Mouse (Mus musculus) left cerebral cortex, postnatal 36 days (tissue): ENCODE results near the gene Zic2. TPM values are rescaled to one million over a fixed set of nuclear protein-coding genes. Genes with fewer than 3 reads are reported as not detected.
"Not testable (repeated sequence)": the region's sequence is repeated elsewhere in the genome, so short reads cannot be mapped to it uniquely, and the experiment has no call there.

Source experiments
- DNase-seq, 2 experiments: peaks; one replicate each; pipeline ENCODE4 v3.0.0; 2021 to 2022; ENCODE audit warnings: low spot score in 2 of 2, mixed read lengths in 1 of 2
- intact Hi-C: fragments of 180-260 bp; cut with DNase I; formaldehyde crosslinking; loops from one replicate; pipeline ENCODE4 v1.15.1; 2025
- total RNA-seq, 2 experiments: library from RNA; stranded (reverse); gene quantifications; 2 replicates each; pipeline ENCODE4 v1.2.3; 2021

Zic2 gene
- total RNA-seq, 2 experiments from 2014 or later, result 12.7 to 19.1 TPM

GRCm38 (mm10) chr14:122459776-122460175 lies 15.5 kb upstream of the Zic2 start:
- intact Hi-C loops, result no loop called here
- no peak for DNase-seq

GRCm38 (mm10) chr14:122460226-122460625 lies 15.0 kb upstream of the Zic2 start:
- intact Hi-C loops, result no loop called here
- no peak for DNase-seq

GRCm38 (mm10) chr14:122461500-122461899 lies 13.7 kb upstream of the Zic2 start:
- DNase-seq, result no peak
- intact Hi-C loops, result no loop called here

DNA sequence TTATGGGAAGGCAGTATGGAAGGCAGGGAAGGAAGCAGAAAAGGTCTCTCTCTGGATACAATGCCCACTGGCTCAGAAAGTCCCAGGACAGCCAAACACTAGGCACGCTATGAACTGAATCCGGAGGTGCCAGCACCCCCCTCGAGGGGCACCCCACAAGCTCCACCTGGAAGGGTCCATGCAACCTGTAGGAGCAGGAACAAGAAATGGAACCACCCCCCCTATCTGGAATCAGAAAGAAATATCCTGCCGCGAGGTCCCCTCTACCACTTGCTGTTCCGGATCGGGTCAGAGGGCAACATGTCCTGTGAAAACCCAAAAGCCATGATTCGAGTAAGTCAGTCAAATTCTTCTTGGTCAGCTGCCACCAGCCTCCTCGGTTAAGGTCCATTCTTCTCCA lies 13.3 kb upstream of the Zic2 start:
- intact Hi-C loops, result no loop called here
- DNase-seq, result no peak

- intact Hi-C loops, result no loop called here
- no peak for DNase-seq
These were observed 12.6 kb upstream of the Zic2 start for GRCm38 (mm10) chr14:122462689-122463079.

DNA sequence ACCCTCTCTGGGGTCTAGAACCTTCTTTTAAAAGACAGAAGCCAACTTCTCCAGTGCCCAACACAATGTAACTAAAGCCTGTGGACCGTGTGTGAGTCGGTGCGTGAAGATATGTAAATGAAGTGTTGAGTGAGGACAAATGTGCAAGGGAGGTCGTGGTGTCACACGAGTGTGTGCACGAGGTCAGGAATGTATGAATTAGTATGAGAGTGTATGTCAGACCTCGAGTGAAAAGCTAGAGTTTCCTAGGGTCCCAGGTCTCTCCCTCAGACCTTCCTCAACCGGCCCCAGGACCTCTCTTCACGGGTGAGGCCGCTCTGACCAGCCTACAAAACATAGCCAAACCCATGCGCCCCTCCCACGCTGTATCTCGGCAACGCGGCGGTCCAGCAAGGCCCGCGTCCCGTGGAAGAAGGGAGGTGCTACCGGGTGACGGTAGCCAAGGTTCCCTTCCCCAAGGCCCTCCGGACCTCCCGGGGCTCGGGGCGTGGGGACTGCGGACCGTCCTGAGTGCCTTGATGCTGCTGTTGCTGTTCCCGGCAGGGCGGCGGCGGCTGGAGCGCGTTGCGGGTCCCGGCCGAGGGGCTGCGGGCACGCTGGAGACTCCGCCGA lies 12.0 kb upstream of the Zic2 start:
- intact Hi-C loops, result no loop called here
- DNase-seq, result no peak

DNA sequence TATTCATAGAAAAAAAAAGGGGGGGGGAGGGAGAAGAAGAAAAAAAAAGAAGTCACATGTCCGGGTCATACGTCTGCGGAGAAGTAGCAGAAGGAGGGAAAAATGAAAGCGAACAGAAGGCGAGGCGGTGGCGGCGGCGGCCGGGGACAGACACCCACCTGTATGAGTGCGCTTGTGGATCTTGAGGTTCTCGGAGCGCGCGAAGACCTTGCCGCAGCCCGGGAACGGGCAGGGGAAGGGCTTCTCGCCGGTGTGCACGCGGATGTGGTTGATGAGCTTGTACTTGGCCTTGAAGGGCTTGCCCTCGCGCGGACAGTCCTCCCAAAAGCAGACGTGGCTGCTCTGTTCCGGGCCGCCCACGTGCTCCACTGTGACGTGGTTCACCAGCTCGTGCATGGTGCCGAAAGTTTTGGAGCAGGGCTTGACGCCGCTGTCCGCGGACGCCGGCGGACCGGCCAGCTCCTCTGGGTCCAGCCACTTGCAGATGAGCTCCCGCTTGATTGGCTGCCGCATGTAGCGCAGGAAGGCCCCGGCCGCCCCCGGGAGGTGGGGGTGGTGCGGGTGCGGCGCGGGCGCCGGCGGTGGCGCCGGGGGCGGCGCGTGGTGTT lies 11.4 kb upstream of the Zic2 start:
- intact Hi-C loops, DNase-seq: not testable (repeated sequence)

DNA sequence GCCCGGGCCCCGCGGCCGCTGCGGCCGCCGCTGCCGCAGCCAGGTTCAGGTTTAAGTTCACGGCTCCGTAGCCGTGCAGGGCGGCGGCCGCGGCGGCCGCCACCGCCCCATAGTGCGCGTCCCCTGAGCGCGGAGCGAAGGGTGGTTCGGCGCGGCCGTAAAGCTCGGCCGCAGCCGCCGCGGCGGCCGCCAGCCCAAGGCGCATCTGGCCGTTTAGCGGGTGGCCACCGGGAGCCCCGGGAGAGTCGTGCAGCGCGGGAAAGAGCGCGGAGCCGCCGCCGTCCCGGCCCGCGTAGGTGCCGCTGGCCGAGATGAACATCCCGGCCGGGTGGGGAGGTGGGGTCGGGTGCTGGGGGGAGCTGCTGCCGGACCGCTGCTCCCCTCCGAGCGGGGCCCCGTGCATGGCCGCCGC lies 10.9 kb upstream of the Zic2 start:
- intact Hi-C loops, result no loop called here
- no peak for DNase-seq

GRCm38 (mm10) chr14:122464763-122465741 lies 10.2 kb upstream of the Zic2 start, which contains the start of gene Zic5:
TSS of gene Zic5 (minus strand) at chr14:122465677.
- intact Hi-C loops, result loop anchor here (5.0 kb wide), 1 partner anchor 83 kb away; no protein-coding TSS in a partner anchor
- DNase-seq, result no peak

DNA sequence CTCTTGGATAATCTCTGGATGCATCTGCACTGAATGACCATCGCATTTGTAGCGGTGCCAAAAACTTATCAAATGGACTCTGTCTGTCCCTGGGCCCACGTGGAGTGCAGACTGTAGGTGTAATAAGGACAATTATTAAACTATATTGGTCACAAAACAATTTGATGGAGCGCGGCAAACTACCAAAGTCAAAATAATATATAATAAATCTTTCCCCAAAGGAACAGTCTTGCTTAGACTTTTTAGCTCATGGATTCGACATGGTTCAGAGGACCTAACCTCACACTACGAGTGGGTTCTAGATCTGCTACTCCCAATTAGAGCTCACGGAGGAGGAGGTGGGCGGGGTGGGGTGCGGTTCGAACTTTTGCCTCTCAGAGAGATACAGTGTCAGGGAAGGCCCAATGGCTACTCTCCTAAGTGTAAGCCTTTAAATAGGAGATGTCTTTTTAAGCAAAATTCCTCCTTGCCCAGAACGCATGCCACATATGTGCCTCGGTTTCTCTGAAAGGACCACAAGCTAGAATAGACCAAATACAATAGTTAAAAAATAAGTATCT lies 9.2 kb upstream of the Zic2 start:
- no peak for DNase-seq
- intact Hi-C loops, result loop anchor here (5.0 kb wide), 1 partner anchor 84 kb away; no protein-coding TSS in a partner anchor

GRCm38 (mm10) chr14:122466756-122467362 lies 8.4 kb upstream of the Zic2 start:
- DNase-seq, result no peak
- intact Hi-C loops, result loop anchor here (5.0 kb wide), 1 partner anchor 85 kb away; no protein-coding TSS in a partner anchor

GRCm38 (mm10) chr14:122467926-122468841 lies 7.1 kb upstream of the Zic2 start:
- intact Hi-C loops, result loop anchor here (2.0 to 5.0 kb wide), 2 partner anchors 15 to 86 kb away; no protein-coding TSS in a partner anchor
- DNase-seq, result no peak

- no peak for DNase-seq
- intact Hi-C loops, result loop anchor here (2.0 to 5.0 kb wide), 2 partner anchors 16 to 87 kb away; no protein-coding TSS in a partner anchor
These were observed 6.1 kb upstream of the Zic2 start for GRCm38 (mm10) chr14:122468971-122469755.

DNA sequence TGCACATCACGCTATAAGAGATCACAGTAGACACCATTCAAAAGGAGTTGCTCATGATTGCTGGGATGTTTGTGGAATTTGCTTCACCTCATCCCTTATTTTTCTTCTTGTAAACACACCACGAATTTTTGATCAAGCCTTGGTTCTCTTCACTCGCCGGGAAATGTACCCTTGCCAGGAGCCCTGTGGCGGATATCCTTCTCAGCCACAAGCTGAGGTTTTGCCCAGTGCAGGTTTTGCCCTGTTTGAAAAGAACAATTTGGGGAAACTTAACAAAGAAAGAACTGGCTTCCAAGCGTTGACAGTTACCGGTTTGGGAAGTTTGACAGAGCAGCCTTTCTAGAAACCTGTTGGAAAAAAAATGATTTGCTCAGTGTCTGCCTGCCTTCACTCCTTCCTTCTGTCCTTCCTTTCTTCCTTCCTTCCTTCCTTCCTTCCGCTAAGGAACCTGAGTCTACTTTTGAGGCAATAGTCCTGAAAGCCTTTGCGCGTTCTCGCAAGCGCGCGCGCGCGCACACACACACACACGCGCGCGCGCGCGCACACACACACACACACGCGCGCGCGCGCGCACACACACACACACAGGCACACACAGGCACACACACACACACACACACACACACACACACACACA lies 3.7 kb upstream of the Zic2 start:
- intact Hi-C loops, result no loop called here
- DNase-seq, result no peak

- intact Hi-C loops, result no loop called here
- peak in 1 of 2 experiments; percentile 3 for DNase-seq
These were observed 3.1 kb upstream of the Zic2 start for GRCm38 (mm10) chr14:122472161-122472560.

DNA sequence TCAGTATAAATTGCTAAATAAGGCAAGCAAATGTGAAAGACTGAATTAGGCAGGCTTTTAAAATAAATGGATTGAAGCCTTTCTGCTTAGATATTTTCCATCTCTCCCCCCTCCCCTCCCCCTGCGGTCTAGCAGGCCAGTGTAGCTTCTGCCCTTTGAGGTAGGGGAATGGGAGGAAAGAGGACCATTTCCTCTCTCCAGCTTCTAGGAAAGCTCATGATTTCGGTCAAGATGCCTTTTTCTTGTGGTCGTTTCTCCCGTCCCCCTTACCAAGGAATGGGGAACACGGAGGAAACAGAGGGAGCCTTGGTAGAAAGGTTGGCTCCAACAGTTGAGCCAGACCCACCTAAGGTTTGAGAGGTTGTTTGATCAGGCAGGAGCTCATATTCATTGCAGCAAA lies 2.6 kb upstream of the Zic2 start:
- DNase-seq, result peak in 1 of 2 experiments; percentile 2

DNA sequence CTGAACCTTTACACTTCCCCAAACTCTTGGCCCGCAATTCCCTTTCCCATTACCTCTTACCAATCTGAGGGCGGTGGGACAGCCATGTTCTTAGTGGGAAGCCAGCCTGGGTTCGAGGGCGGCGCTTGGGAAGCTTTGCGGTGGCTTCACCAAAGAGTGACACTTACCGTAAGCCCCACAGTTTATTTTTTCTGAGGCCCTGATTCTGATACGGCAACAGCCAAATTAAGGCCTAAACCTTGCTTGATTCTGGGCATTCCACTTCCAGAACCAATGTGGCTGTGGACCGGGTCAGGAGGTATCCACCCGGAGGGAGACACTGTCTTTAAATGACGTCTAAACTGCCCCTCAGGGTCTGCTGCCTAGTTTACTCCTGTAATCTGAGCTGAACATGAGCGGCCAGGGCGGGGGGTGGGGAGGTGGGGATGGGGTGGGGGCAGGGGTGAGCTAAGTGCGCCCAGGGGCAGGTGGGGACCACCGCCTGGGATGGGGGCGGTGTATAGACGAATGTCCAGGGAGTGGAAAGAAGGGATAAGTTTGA lies 2.0 kb upstream of the Zic2 start:
- no peak for DNase-seq
- intact Hi-C loops, result no loop called here

More for the DNA sequence above, 2.6 kb upstream of the Zic2 start:
- intact Hi-C loops, result no loop called here
